13 mouse cellular contexts compared by ENCODE assay signal in genomic region chr4:57723659-57724058, GRCm38 (mm10). TPM values are rescaled to one million over a fixed set of nuclear protein-coding genes. Genes with fewer than 3 reads are reported as not detected.
A peak's percentile ranks its signal among the peaks of the same experiment; 100 is the strongest.
DNase-seq lines count a peak whose midpoint lies in the region; ATAC-seq and TF ChIP-seq lines count a peak whose summit lies in the region.
"Had no signal": no experiment of that assay in that cellular context is flagged by ENCODE, and none has a peak within 500 bp of the region (broad histone marks: within the 10 kb centered on the region; RNA-seq: fewer than 3 reads in every experiment).

No protein-coding gene starts in this region.

- ATAC-seq in intestine, postnatal 0 days, result no peak
- ATAC-seq in intestine, embryonic 15.5 days, result no peak
- no peak for ATAC-seq in midbrain, postnatal 0 days (ENCODE audit: low FRiP score)
- no peak for ATAC-seq in midbrain, embryonic 15.5 days (replicated peaks)
- no peak for ATAC-seq in forebrain, embryonic 16.5 days

- WGBS in intestine, postnatal 0 days, result 59% methylated on average over 2 of the region's 2 CpGs
- 64% methylated on average over 2 of the region's 2 CpGs for WGBS in intestine, embryonic 15.5 days
- 48% methylated on average over 2 of the region's 2 CpGs for WGBS in midbrain, postnatal 0 days
- WGBS in midbrain, embryonic 15.5 days, result 46% methylated on average over 2 of the region's 2 CpGs
- WGBS in forebrain, embryonic 16.5 days, result 50% methylated on average over 2 of the region's 2 CpGs

- peak; percentile 59 for TF ChIP-seq CTCF in intestine, postnatal 0 days (IDR thresholded peaks at IDR 0.05; ENCODE audit: low read depth)
- peak; percentile 57 for TF ChIP-seq CTCF in midbrain, postnatal 0 days (IDR thresholded peaks at IDR 0.05)

- H3K4me3 ChIP-seq in intestine, postnatal 0 days (ENCODE audit: low read depth, low read length), result no peak overlapping the region
- H3K4me3 ChIP-seq in intestine, embryonic 15.5 days (replicated peaks), result no peak overlapping the region
- no peak overlapping the region for H3K4me3 ChIP-seq in midbrain, postnatal 0 days (ENCODE audit: low read depth, low read length)
- no peak overlapping the region for H3K4me3 ChIP-seq in midbrain, embryonic 15.5 days
- H3K4me3 ChIP-seq in forebrain, embryonic 16.5 days (replicated peaks; ENCODE audit: low read length), result no peak overlapping the region
- H3K4me3 ChIP-seq: embryonic facial prominence, embryonic 12.5 days; heart, embryonic 13.5 days; limb, embryonic 13.5 days; midbrain, embryonic 12.5 days had no signal

- DNase-seq in midbrain, postnatal 0 days (ENCODE audit: low spot score), result no peak
- DNase-seq in embryo, embryonic 10.5 days (ENCODE audit: low spot score), result peak; percentile 47
- DNase-seq in thymus, postnatal 14 days, result peak; percentile 53
- no peak for DNase-seq in left cerebral cortex, adult 18-20 months (ENCODE audit: low spot score in 2 of 2)
- DNase-seq: kidney, postnatal 14 days had no signal

- H3K4me1 ChIP-seq in intestine, postnatal 0 days (replicated peaks; ENCODE audit: control insufficient read depth, insufficient read depth, low read length), result no peaks in the 10 kb centered on the region
- H3K4me1 ChIP-seq in intestine, embryonic 15.5 days (replicated peaks), result no peaks in the 10 kb centered on the region
- H3K4me1 ChIP-seq in midbrain, postnatal 0 days (ENCODE audit: insufficient read depth, low read length), result no peaks in the 10 kb centered on the region
- H3K4me1 ChIP-seq in midbrain, embryonic 15.5 days, result no peaks in the 10 kb centered on the region
- H3K4me1 ChIP-seq in forebrain, embryonic 16.5 days (replicated peaks; ENCODE audit: control insufficient read depth, insufficient read depth, low read length), result no peaks in the 10 kb centered on the region; the same call in 1 of the 2 replicates

- H3K36me3 ChIP-seq in intestine, postnatal 0 days (ENCODE audit: control insufficient read depth, insufficient read depth), result no peaks in the 10 kb centered on the region
- no peaks in the 10 kb centered on the region for H3K36me3 ChIP-seq in intestine, embryonic 15.5 days
- H3K36me3 ChIP-seq in midbrain, postnatal 0 days (ENCODE audit: insufficient read depth, low read length), result no peaks in the 10 kb centered on the region
- no peaks in the 10 kb centered on the region for H3K36me3 ChIP-seq in midbrain, embryonic 15.5 days (replicated peaks)
- no peaks in the 10 kb centered on the region for H3K36me3 ChIP-seq in forebrain, embryonic 16.5 days (ENCODE audit: control insufficient read depth, insufficient read depth)
- H3K36me3 ChIP-seq: embryonic facial prominence, embryonic 12.5 days; limb, embryonic 13.5 days; midbrain, embryonic 12.5 days had no signal

- H3K27ac ChIP-seq in intestine, postnatal 0 days (ENCODE audit: low read depth, low read length), result no peak overlapping the region
- H3K27ac ChIP-seq in intestine, embryonic 15.5 days, result no peak overlapping the region
- H3K27ac ChIP-seq in midbrain, postnatal 0 days (ENCODE audit: low read depth, low read length), result no peak overlapping the region
- no peak overlapping the region for H3K27ac ChIP-seq in midbrain, embryonic 15.5 days
- H3K27ac ChIP-seq in forebrain, embryonic 16.5 days (ENCODE audit: low read length), result no peak overlapping the region
- H3K27ac ChIP-seq: embryonic facial prominence, embryonic 12.5 days; heart, embryonic 13.5 days; limb, embryonic 13.5 days; midbrain, embryonic 12.5 days had no signal

- no peaks in the 10 kb centered on the region for H3K27me3 ChIP-seq in intestine, postnatal 0 days (replicated peaks; ENCODE audit: control insufficient read depth, insufficient read depth, low read length)
- no peaks in the 10 kb centered on the region for H3K27me3 ChIP-seq in intestine, embryonic 15.5 days (replicated peaks)
- H3K27me3 ChIP-seq in midbrain, postnatal 0 days (ENCODE audit: insufficient read depth, low read length), result no peaks in the 10 kb centered on the region
- no peaks in the 10 kb centered on the region for H3K27me3 ChIP-seq in midbrain, embryonic 15.5 days (replicated peaks)
- H3K27me3 ChIP-seq in forebrain, embryonic 16.5 days (replicated peaks; ENCODE audit: control insufficient read depth, insufficient read depth, low read length), result no peaks in the 10 kb centered on the region
- H3K27me3 ChIP-seq: embryonic facial prominence, embryonic 12.5 days; heart, embryonic 13.5 days; limb, embryonic 13.5 days had no signal

- H3K9me3 ChIP-seq in intestine, postnatal 0 days (ENCODE audit: control insufficient read depth), result no peaks in the 10 kb centered on the region
- H3K9me3 ChIP-seq in intestine, embryonic 15.5 days, result no peaks in the 10 kb centered on the region
- no peaks in the 10 kb centered on the region for H3K9me3 ChIP-seq in midbrain, postnatal 0 days (ENCODE audit: low read length)
- H3K9me3 ChIP-seq in midbrain, embryonic 15.5 days, result no peaks in the 10 kb centered on the region
- no peaks in the 10 kb centered on the region for H3K9me3 ChIP-seq in forebrain, embryonic 16.5 days (ENCODE audit: control insufficient read depth, low read length)
- H3K9me3 ChIP-seq: embryonic facial prominence, embryonic 12.5 days; heart, embryonic 13.5 days; limb, embryonic 13.5 days; midbrain, embryonic 12.5 days had no signal

- H3K4me2 ChIP-seq in intestine, postnatal 0 days (replicated peaks; ENCODE audit: low read depth), result no peak overlapping the region
- H3K4me2 ChIP-seq in intestine, embryonic 15.5 days (replicated peaks), result no peak overlapping the region
- no peak overlapping the region for H3K4me2 ChIP-seq in midbrain, postnatal 0 days (ENCODE audit: low read depth, low read length, poor library complexity, severe bottlenecking)
- no peak overlapping the region for H3K4me2 ChIP-seq in midbrain, embryonic 15.5 days
- H3K4me2 ChIP-seq in forebrain, embryonic 16.5 days (ENCODE audit: low read length), result no peak overlapping the region
- H3K4me2 ChIP-seq: embryonic facial prominence, embryonic 12.5 days; heart, embryonic 13.5 days; limb, embryonic 13.5 days; midbrain, embryonic 12.5 days had no signal

- no peak overlapping the region for H3K9ac ChIP-seq in intestine, postnatal 0 days (ENCODE audit: low read depth, low read length)
- no peak overlapping the region for H3K9ac ChIP-seq in intestine, embryonic 15.5 days
- H3K9ac ChIP-seq in midbrain, postnatal 0 days (replicated peaks; ENCODE audit: low read length, poor library complexity, severe bottlenecking), result no peak overlapping the region
- H3K9ac ChIP-seq in midbrain, embryonic 15.5 days, result no peak overlapping the region
- H3K9ac ChIP-seq in forebrain, embryonic 16.5 days (replicated peaks; ENCODE audit: low read depth, low read length), result no peak overlapping the region
- H3K9ac ChIP-seq: embryonic facial prominence, embryonic 12.5 days; heart, embryonic 13.5 days; limb, embryonic 13.5 days; midbrain, embryonic 12.5 days had no signal

RNA-seq across cellular contexts. Expression of gene Akap2, which starts 6.2 kb away (rescaled TPM):
- polyA plus RNA-seq in intestine, postnatal 0 days (2015; fragmentation: Nextera tagmentation; extraction: Ambion mirVana), result 9.6 and 12.4 TPM in 2 replicates
- 22.3 and 22.5 TPM in 2 replicates for polyA plus RNA-seq in intestine, embryonic 15.5 days (2015; fragmentation: Nextera tagmentation; extraction: Ambion mirVana)
- total RNA-seq in midbrain, postnatal 0 days (2014; rRNA removed), result 18.8 and 24.4 TPM in 2 replicates
- 10.7 and 12.1 TPM in 2 replicates for polyA plus RNA-seq in midbrain, postnatal 0 days (2015; fragmentation: Nextera tagmentation; extraction: Ambion mirVana)
- polyA plus RNA-seq in midbrain, embryonic 15.5 days (2015; fragmentation: Nextera tagmentation; extraction: Ambion mirVana), result 9.8 and 10.2 TPM in 2 replicates
- 7.7 and 8.2 TPM in 2 replicates for polyA plus RNA-seq in forebrain, embryonic 16.5 days (2015; fragmentation: Nextera tagmentation; extraction: Ambion mirVana)
- total RNA-seq in left cerebral cortex, adult 18-20 months (2021), result 10 to 100 TPM; 42.1 to 46.8 TPM

Comparison
In these comparisons a context has a peak if more than half of its experiments do, and no peak if none do; other contexts are left out.
1. DNase-seq: peak in embryo, embryonic 10.5 days (single experiment) and thymus, postnatal 14 days (single experiment); none in midbrain, postnatal 0 days (single experiment) and left cerebral cortex, adult 18-20 months (0 of 2).